21 mouse cellular contexts compared by ENCODE assay signal in genomic region chr6:121004959-121005358, GRCm38 (mm10).
DNase-seq lines count a peak whose midpoint lies in the region; ATAC-seq and TF ChIP-seq lines count a peak whose summit lies in the region.
"Had no signal": no experiment of that assay in that cellular context is flagged by ENCODE, and none has a peak within 500 bp of the region (broad histone marks: within the 10 kb centered on the region; RNA-seq: fewer than 3 reads in every experiment).

No protein-coding gene starts in this region.

- H3K27ac ChIP-seq in hindbrain, postnatal 0 days = no peak overlapping the region
- no peak overlapping the region for H3K27ac ChIP-seq in hindbrain, embryonic 14.5 days
- H3K27ac ChIP-seq: forebrain, embryonic 13.5 days; hindbrain, embryonic 15.5 days; kidney, embryonic 15.5 days had no signal

- H3K9me3 ChIP-seq in hindbrain, postnatal 0 days (ENCODE audit: low read length) = no peaks in the 10 kb centered on the region
- no peaks in the 10 kb centered on the region for H3K9me3 ChIP-seq in hindbrain, embryonic 14.5 days (ENCODE audit: control insufficient read depth, low read length)
- H3K9me3 ChIP-seq: forebrain, embryonic 13.5 days; hindbrain, embryonic 15.5 days; kidney, embryonic 15.5 days; megakaryocyte, embryonic 14.5 days had no signal

- no peak overlapping the region for H3K4me2 ChIP-seq in hindbrain, postnatal 0 days (ENCODE audit: low read depth, low read length)
- H3K4me2 ChIP-seq in hindbrain, embryonic 14.5 days (replicated peaks) = no peak overlapping the region
- H3K4me2 ChIP-seq: forebrain, embryonic 13.5 days; hindbrain, embryonic 15.5 days; kidney, embryonic 15.5 days had no signal

- no peaks in the 10 kb centered on the region for H3K4me1 ChIP-seq in hindbrain, postnatal 0 days (ENCODE audit: insufficient read depth, low read length)
- H3K4me1 ChIP-seq in hindbrain, embryonic 14.5 days (replicated peaks; ENCODE audit: control insufficient read depth, insufficient read depth, low read length) = no peaks in the 10 kb centered on the region
- H3K4me1 ChIP-seq: hindbrain, embryonic 15.5 days; megakaryocyte, embryonic 14.5 days had no signal

- no peak overlapping the region for H3K4me3 ChIP-seq in hindbrain, postnatal 0 days (ENCODE audit: low read length)
- H3K4me3 ChIP-seq in hindbrain, embryonic 14.5 days (replicated peaks; ENCODE audit: low read length) = no peak overlapping the region
- H3K4me3 ChIP-seq: forebrain, embryonic 13.5 days; gastrocnemius, adult 2 months; hindbrain, embryonic 15.5 days; kidney, embryonic 15.5 days; megakaryocyte, embryonic 14.5 days had no signal

- 55% methylated on average over 4 of the region's 4 CpGs for WGBS in hindbrain, postnatal 0 days
- WGBS in hindbrain, embryonic 14.5 days = 48% methylated on average over 4 of the region's 4 CpGs

- H3K27me3 ChIP-seq in hindbrain, postnatal 0 days (ENCODE audit: insufficient read depth, low read length) = no peaks in the 10 kb centered on the region
- H3K27me3 ChIP-seq in hindbrain, embryonic 14.5 days (ENCODE audit: control insufficient read depth, insufficient read depth, low read length) = no peaks in the 10 kb centered on the region
- H3K27me3 ChIP-seq: forebrain, embryonic 13.5 days; hindbrain, embryonic 15.5 days; kidney, embryonic 15.5 days; megakaryocyte, embryonic 14.5 days had no signal

- no peak for ATAC-seq in hindbrain, postnatal 0 days
- no peak for ATAC-seq in hindbrain, embryonic 14.5 days (ENCODE audit: low FRiP score)
- ATAC-seq: forebrain, embryonic 13.5 days; intestine, embryonic 16.5 days had no signal

- H3K9ac ChIP-seq in hindbrain, postnatal 0 days (replicated peaks; ENCODE audit: low read length) = no peak overlapping the region
- H3K9ac ChIP-seq in hindbrain, embryonic 14.5 days = no peak overlapping the region
- H3K9ac ChIP-seq: forebrain, embryonic 13.5 days; hindbrain, embryonic 15.5 days; kidney, embryonic 15.5 days had no signal

- peaks cover 8% of the 10 kb centered on the region for H3K36me3 ChIP-seq in hindbrain, postnatal 0 days (ENCODE audit: insufficient read depth, low read length)
- H3K36me3 ChIP-seq in hindbrain, embryonic 14.5 days (replicated peaks; ENCODE audit: control insufficient read depth, insufficient read depth) = peaks cover 66% of the 10 kb centered on the region

- peak; percentile 60 for DNase-seq in hindbrain, postnatal 0 days (ENCODE audit: low spot score)
- no peak for DNase-seq in hindbrain, embryonic 14.5 days (ENCODE audit: low spot score)
- DNase-seq in MN1 (ENCODE audit: low spot score) = peak; percentile 13
- DNase-seq in brain, adult 2 months (ENCODE audit: low read depth, low spot score) = peak; percentile 95
- peak; percentile 92 for DNase-seq in cerebellum, adult 9-10 months
- DNase-seq in yolk sac, embryonic 10.5 days (ENCODE audit: low spot score) = no peak
- no peak for DNase-seq in layer of hippocampus, postnatal 36 days
- DNase-seq in frontal cortex, postnatal 10 days (ENCODE audit: low spot score in 2 of 2) = no peak
- DNase-seq: adrenal gland, adult 2 months; B cell, adult 2 months; gastrocnemius, adult 2 months; heart, postnatal 36 days; liver; lung, postnatal 14 days; retina, postnatal 1 day; right cerebral cortex, postnatal 4 days had no signal

- TF ChIP-seq CTCF in hindbrain, postnatal 0 days (IDR thresholded peaks at IDR 0.05; ENCODE audit: low read depth) = no peak

Comparison
In these comparisons a context has a peak if more than half of its experiments do, and no peak if none do; other contexts are left out.
1. DNase-seq: peak in hindbrain, postnatal 0 days (single experiment), MN1 (single experiment), brain, adult 2 months (single experiment) and cerebellum, adult 9-10 months (single experiment); none in hindbrain, embryonic 14.5 days (single experiment), yolk sac, embryonic 10.5 days (single experiment), layer of hippocampus, postnatal 36 days (0 of 2) and frontal cortex, postnatal 10 days (0 of 2).